Mouse (Mus musculus): Measurements from ENCODE around the gene Gltpd2. TPM values are rescaled to one million over a fixed set of nuclear protein-coding genes. Genes with fewer than 3 reads are reported as not detected.

Gltpd2 gene
- polyA plus RNA-seq, 1 experiment from 2014 or later = 20.5 TPM

- WGBS = 73% methylated on average over 14 of the region's 14 CpGs
Observed at GRCm38 (mm10) chr11:70499566-70500475, 19.2 kb upstream of the Gltpd2 start.

GRCm38 (mm10) chr11:70500476-70500812 is 18.6 kb upstream of the Gltpd2 start:
- Histone ChIP-seq H3K36me3 (ENCODE audit: control insufficient read depth, insufficient read depth, low read length) (no peaks in the 10 kb centered on the region), H3K4me3 (ENCODE audit: low read depth, low read length) (no peak overlapping the region), H3K4me2 (no peak overlapping the region), H3K9me3 (ENCODE audit: control insufficient read depth, low read length) (no peaks in the 10 kb centered on the region), H3K4me1 (replicated peaks; ENCODE audit: control insufficient read depth, insufficient read depth, low read length) (peaks cover 8% of the 10 kb centered on the region), H3K9ac (ENCODE audit: low read depth, low read length) (no peak overlapping the region), H3K27me3 (replicated peaks; ENCODE audit: control insufficient read depth, insufficient read depth, low read length) (no peaks in the 10 kb centered on the region), H3K27ac (ENCODE audit: low read depth, low read length) (no peak overlapping the region)
- ATAC-seq (replicated peaks; ENCODE audit: low FRiP score) (no peak), DNase-seq (ENCODE audit: low spot score) (no peak)
- 96% methylated on average over 1 of the region's 1 CpGs for WGBS

More at GRCm38 (mm10) chr11:70499566-70500475, 19.2 kb upstream of the Gltpd2 start:
- no peak overlapping the region for H3K4me3 ChIP-seq (ENCODE audit: low read depth, low read length)
- ATAC-seq (replicated peaks; ENCODE audit: low FRiP score) (no peak), DNase-seq (ENCODE audit: low spot score) (no peak)
- H3K27ac ChIP-seq (ENCODE audit: low read depth, low read length) = no peak overlapping the region
- peaks cover 3% of the 10 kb centered on the region for H3K4me1 ChIP-seq (replicated peaks; ENCODE audit: control insufficient read depth, insufficient read depth, low read length)
- H3K9ac ChIP-seq (ENCODE audit: low read depth, low read length) = no peak overlapping the region
- H3K36me3 ChIP-seq (ENCODE audit: control insufficient read depth, insufficient read depth, low read length) = no peaks in the 10 kb centered on the region
- H3K27me3 ChIP-seq (replicated peaks; ENCODE audit: control insufficient read depth, insufficient read depth, low read length) = no peaks in the 10 kb centered on the region
- no peaks in the 10 kb centered on the region for H3K9me3 ChIP-seq (ENCODE audit: control insufficient read depth, low read length)
- H3K4me2 ChIP-seq = no peak overlapping the region

- Histone ChIP-seq H3K4me2 (no peak overlapping the region), H3K4me3 (ENCODE audit: low read depth, low read length) (no peak overlapping the region), H3K9ac (ENCODE audit: low read depth, low read length) (no peak overlapping the region), H3K27ac (ENCODE audit: low read depth, low read length) (no peak overlapping the region), H3K27me3 (replicated peaks; ENCODE audit: control insufficient read depth, insufficient read depth, low read length) (no peaks in the 10 kb centered on the region), H3K4me1 (replicated peaks; ENCODE audit: control insufficient read depth, insufficient read depth, low read length) (peaks cover 8% of the 10 kb centered on the region), H3K9me3 (ENCODE audit: control insufficient read depth, low read length) (no peaks in the 10 kb centered on the region), H3K36me3 (ENCODE audit: control insufficient read depth, insufficient read depth, low read length) (no peaks in the 10 kb centered on the region)
- DNase-seq (ENCODE audit: low spot score) = no peak
- 54% methylated on average over 3 of the region's 3 CpGs for WGBS
- ATAC-seq (replicated peaks; ENCODE audit: low FRiP score) = no peak
Observed at GRCm38 (mm10) chr11:70502018-70502417, 17.0 kb upstream of the Gltpd2 start.

DNA sequence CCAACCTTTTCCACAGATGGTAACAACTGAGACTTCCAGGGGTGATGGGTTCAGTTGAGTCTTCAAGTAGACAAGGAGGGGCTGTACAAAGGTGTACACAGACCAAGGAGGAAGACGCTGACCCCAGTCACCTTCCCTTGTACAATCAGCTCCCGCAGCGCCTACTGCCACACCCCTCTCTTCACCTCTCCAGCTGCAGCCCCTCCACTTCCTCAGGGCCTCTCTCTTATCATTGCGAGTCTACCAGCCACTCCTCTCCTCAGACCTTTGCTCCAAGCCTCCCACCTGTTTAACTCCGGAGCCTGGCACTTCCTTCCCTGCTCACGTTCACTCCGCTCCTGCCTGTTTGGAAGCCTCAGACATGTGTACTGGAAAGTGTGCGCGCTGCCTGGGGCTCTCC is 14.0 kb upstream of the Gltpd2 start, which contains the start of gene Tm4sf5:
Gene Tm4sf5 (plus strand): TSS at position 275 of the 400 bp plus-strand sequence.
- Histone ChIP-seq H3K36me3 (ENCODE audit: control insufficient read depth, insufficient read depth, low read length) (no peaks in the 10 kb centered on the region), H3K27ac (ENCODE audit: low read depth, low read length) (no peak within 1 kb of the TSS), H3K27me3 (replicated peaks; ENCODE audit: control insufficient read depth, insufficient read depth, low read length) (no peaks in the 10 kb centered on the region), H3K4me1 (replicated peaks; ENCODE audit: control insufficient read depth, insufficient read depth, low read length) (peaks cover 8% of the 10 kb centered on the region), H3K4me2 (peak within 1 kb of the TSS; percentile 10; the same call in 1 of the 2 replicates), H3K9me3 (ENCODE audit: control insufficient read depth, low read length) (no peaks in the 10 kb centered on the region), H3K4me3 (ENCODE audit: low read depth, low read length) (no peak within 1 kb of the TSS; the same call in 1 of the 2 replicates), H3K9ac (ENCODE audit: low read depth, low read length) (no peak within 1 kb of the TSS)
- DNase-seq (ENCODE audit: low spot score) = no peak
- no peak for ATAC-seq (replicated peaks; ENCODE audit: low FRiP score)
- WGBS = 36% methylated on average over 9 of the region's 9 CpGs

GRCm38 (mm10) chr11:70506385-70506784 is 12.6 kb upstream of the Gltpd2 start:
- 23% methylated on average over 4 of the region's 4 CpGs for WGBS
- Histone ChIP-seq H3K36me3 (ENCODE audit: control insufficient read depth, insufficient read depth, low read length) (no peaks in the 10 kb centered on the region), H3K4me2 (peak overlapping the region; percentile 36; the same call in 1 of the 2 replicates), H3K27me3 (replicated peaks; ENCODE audit: control insufficient read depth, insufficient read depth, low read length) (no peaks in the 10 kb centered on the region), H3K4me3 (ENCODE audit: low read depth, low read length) (no peak overlapping the region), H3K27ac (ENCODE audit: low read depth, low read length) (no peak overlapping the region), H3K9me3 (ENCODE audit: control insufficient read depth, low read length) (no peaks in the 10 kb centered on the region), H3K4me1 (replicated peaks; ENCODE audit: control insufficient read depth, insufficient read depth, low read length) (peaks cover 10% of the 10 kb centered on the region), H3K9ac (ENCODE audit: low read depth, low read length) (no peak overlapping the region)
- no peak for ATAC-seq (replicated peaks; ENCODE audit: low FRiP score)
- DNase-seq (ENCODE audit: low spot score) = peak; percentile 51

GRCm38 (mm10) chr11:70506962-70507515 is 12.0 kb upstream of the Gltpd2 start:
- Histone ChIP-seq H3K9ac (ENCODE audit: low read depth, low read length) (no peak overlapping the region), H3K27ac (ENCODE audit: low read depth, low read length) (no peak overlapping the region), H3K27me3 (replicated peaks; ENCODE audit: control insufficient read depth, insufficient read depth, low read length) (no peaks in the 10 kb centered on the region), H3K4me1 (replicated peaks; ENCODE audit: control insufficient read depth, insufficient read depth, low read length) (peaks cover 10% of the 10 kb centered on the region), H3K4me3 (ENCODE audit: low read depth, low read length) (no peak overlapping the region), H3K4me2 (no peak overlapping the region), H3K9me3 (ENCODE audit: control insufficient read depth, low read length) (no peaks in the 10 kb centered on the region), H3K36me3 (ENCODE audit: control insufficient read depth, insufficient read depth, low read length) (no peaks in the 10 kb centered on the region)
- DNase-seq (ENCODE audit: low spot score) (no peak), ATAC-seq (replicated peaks; ENCODE audit: low FRiP score) (no peak)
- 72% methylated on average over 7 of the region's 7 CpGs for WGBS

DNA sequence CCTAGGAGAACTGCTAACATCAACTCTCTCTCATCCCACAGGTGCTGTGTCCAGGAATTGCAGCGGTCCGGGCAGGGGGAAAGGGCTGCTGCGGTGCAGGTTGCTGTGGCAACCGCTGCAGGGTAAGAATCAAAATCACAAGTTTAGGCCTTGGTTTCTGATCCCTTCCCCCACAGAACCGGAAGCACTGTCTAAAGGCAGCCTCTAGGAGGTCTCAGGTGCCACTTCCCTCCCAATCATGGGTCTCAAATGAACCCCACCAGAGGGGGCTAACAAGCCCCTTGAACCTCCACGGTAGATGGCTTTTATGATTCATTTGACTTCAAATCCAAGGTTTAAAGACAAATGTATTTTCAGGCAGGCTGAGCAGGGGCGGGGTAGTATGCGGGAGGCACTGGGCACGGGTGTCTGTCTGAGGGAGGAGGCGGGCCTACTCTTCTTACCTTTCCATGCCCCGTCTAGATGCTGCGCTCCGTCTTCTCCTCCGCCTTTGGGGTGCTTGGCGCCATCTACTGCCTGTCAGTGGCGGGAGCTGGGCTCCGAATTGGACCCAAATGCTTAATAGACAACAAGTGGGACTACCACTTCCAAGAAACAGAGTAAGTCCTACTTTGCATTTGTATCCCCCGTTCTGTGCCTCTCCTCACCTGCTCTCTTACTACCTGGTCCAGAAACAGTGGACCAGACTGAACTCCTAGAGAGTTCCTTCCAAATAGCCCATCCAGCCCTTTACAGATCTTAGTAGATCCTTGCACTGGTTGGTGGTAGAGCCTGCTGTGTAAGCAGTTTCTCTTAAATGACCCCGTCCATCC is 9.0 kb upstream of the Gltpd2 start:
- H3K9me3 ChIP-seq (ENCODE audit: control insufficient read depth, low read length) = no peaks in the 10 kb centered on the region
- peak; percentile 49 for DNase-seq (ENCODE audit: low spot score)
- H3K27me3 ChIP-seq (replicated peaks; ENCODE audit: control insufficient read depth, insufficient read depth, low read length) = no peaks in the 10 kb centered on the region
- peaks cover 6% of the 10 kb centered on the region for H3K4me1 ChIP-seq (replicated peaks; ENCODE audit: control insufficient read depth, insufficient read depth, low read length)
- H3K4me3 ChIP-seq (ENCODE audit: low read depth, low read length) = no peak overlapping the region
- 10% methylated on average over 19 of the region's 19 CpGs for WGBS
- no peak for ATAC-seq (replicated peaks; ENCODE audit: low FRiP score)
- H3K36me3 ChIP-seq (ENCODE audit: control insufficient read depth, insufficient read depth, low read length) = no peaks in the 10 kb centered on the region
- H3K9ac ChIP-seq (ENCODE audit: low read depth, low read length) = no peak overlapping the region
- H3K27ac ChIP-seq (ENCODE audit: low read depth, low read length) = no peak overlapping the region
- H3K4me2 ChIP-seq = peak overlapping the region; percentile 11; the same call in 1 of the 2 replicates

GRCm38 (mm10) chr11:70511242-70511641 is 7.8 kb upstream of the Gltpd2 start:
- ATAC-seq (replicated peaks; ENCODE audit: low FRiP score) (no peak), DNase-seq (ENCODE audit: low spot score) (no peak)
- Histone ChIP-seq H3K27me3 (replicated peaks; ENCODE audit: control insufficient read depth, insufficient read depth, low read length) (no peaks in the 10 kb centered on the region), H3K4me1 (replicated peaks; ENCODE audit: control insufficient read depth, insufficient read depth, low read length) (peaks cover 2% of the 10 kb centered on the region; the same call in 1 of the 2 replicates), H3K36me3 (ENCODE audit: control insufficient read depth, insufficient read depth, low read length) (no peaks in the 10 kb centered on the region), H3K9me3 (ENCODE audit: control insufficient read depth, low read length) (no peaks in the 10 kb centered on the region), H3K9ac (ENCODE audit: low read depth, low read length) (no peak overlapping the region), H3K4me3 (ENCODE audit: low read depth, low read length) (no peak overlapping the region), H3K27ac (ENCODE audit: low read depth, low read length) (no peak overlapping the region), H3K4me2 (no peak overlapping the region)
- whole genome bisulfite sequencing = 62% methylated on average over 2 of the region's 2 CpGs
